Mouse (Mus musculus): ENCODE results near the gene Ocm. TPM values are rescaled to one million over a fixed set of nuclear protein-coding genes. Genes with fewer than 3 reads are reported as not detected.

Gene Ocm
- not detected for polyA plus RNA-seq (2015; fragmentation: Illumina TruSeq; extraction: RNeasy Lipid Tissue Mini Kit (QIAGEN cat#74804); ENCODE audit: insufficient read depth, low read depth, low replicate concordance)

GRCm38 (mm10) chr5:144026620-144027263, at the start of gene Ocm:
Gene Ocm, minus strand, starts transcription at chr5:144026670.

GRCm38 (mm10) chr5:144014551-144015311, 11.7 kb downstream of the Ocm start, which contains the start of gene Ccz1:
Gene Ccz1, minus strand, starts transcription at chr5:144014877.

Other genes starting within 250 kb of the Ocm start
- gene Eif2ak1, start 208.9 kb downstream of the Ocm start, polyA plus RNA-seq (2015; fragmentation: Illumina TruSeq; extraction: RNeasy Lipid Tissue Mini Kit (QIAGEN cat#74804); ENCODE audit: insufficient read depth, low read depth, low replicate concordance): 5.2 TPM
- not detected for gene Ankrd61, start 129.0 kb downstream of the Ocm start, polyA plus RNA-seq (2015; fragmentation: Illumina TruSeq; extraction: RNeasy Lipid Tissue Mini Kit (QIAGEN cat#74804); ENCODE audit: insufficient read depth, low read depth, low replicate concordance)
- 16.3 TPM for gene Aimp2, start 116.8 kb downstream of the Ocm start, polyA plus RNA-seq (2015; fragmentation: Illumina TruSeq; extraction: RNeasy Lipid Tissue Mini Kit (QIAGEN cat#74804); ENCODE audit: insufficient read depth, low read depth, low replicate concordance)
- 1.4 TPM for gene Pms2, start 116.7 kb downstream of the Ocm start, polyA plus RNA-seq (2015; fragmentation: Illumina TruSeq; extraction: RNeasy Lipid Tissue Mini Kit (QIAGEN cat#74804); ENCODE audit: insufficient read depth, low read depth, low replicate concordance)
- gene Gm42421, start 98.5 kb downstream of the Ocm start, polyA plus RNA-seq (2015; fragmentation: Illumina TruSeq; extraction: RNeasy Lipid Tissue Mini Kit (QIAGEN cat#74804); ENCODE audit: insufficient read depth, low read depth, low replicate concordance): not detected
- 0.85 TPM for gene Rsph10b, start 93.6 kb downstream of the Ocm start, polyA plus RNA-seq (2015; fragmentation: Illumina TruSeq; extraction: RNeasy Lipid Tissue Mini Kit (QIAGEN cat#74804); ENCODE audit: insufficient read depth, low read depth, low replicate concordance)
- gene Ccz1, start 11.8 kb downstream of the Ocm start, polyA plus RNA-seq (2015; fragmentation: Illumina TruSeq; extraction: RNeasy Lipid Tissue Mini Kit (QIAGEN cat#74804); ENCODE audit: insufficient read depth, low read depth, low replicate concordance): 13.2 TPM
- gene Lmtk2, start 73.8 kb upstream of the Ocm start, polyA plus RNA-seq (2015; fragmentation: Illumina TruSeq; extraction: RNeasy Lipid Tissue Mini Kit (QIAGEN cat#74804); ENCODE audit: insufficient read depth, low read depth, low replicate concordance): 4.6 TPM
- gene Bhlha15, start 163.6 kb upstream of the Ocm start, polyA plus RNA-seq (2015; fragmentation: Illumina TruSeq; extraction: RNeasy Lipid Tissue Mini Kit (QIAGEN cat#74804); ENCODE audit: insufficient read depth, low read depth, low replicate concordance): 55.1 TPM
- 8.5 TPM for gene Tecpr1, start 196.9 kb upstream of the Ocm start, polyA plus RNA-seq (2015; fragmentation: Illumina TruSeq; extraction: RNeasy Lipid Tissue Mini Kit (QIAGEN cat#74804); ENCODE audit: insufficient read depth, low read depth, low replicate concordance)
- 37.9 TPM for gene Bri3, start 217.8 kb upstream of the Ocm start, polyA plus RNA-seq (2015; fragmentation: Illumina TruSeq; extraction: RNeasy Lipid Tissue Mini Kit (QIAGEN cat#74804); ENCODE audit: insufficient read depth, low read depth, low replicate concordance)

Measured in pancreas, adult 10 weeks (tissue).